Mouse (Mus musculus) central nervous system, embryonic 18 days (tissue): ENCODE results near the gene Prl7c1. TPM values are rescaled to one million over a fixed set of nuclear protein-coding genes. Genes with fewer than 3 reads are reported as not detected.

ENCODE experiments used
- polyA plus RNA-seq: library from polyadenylated mRNA; depleted of rRNA; stranded (reverse); fragments of >200 nt; gene quantifications from 2 replicates; pipeline ENCODE4 v1.2.3, GENCODE M21; 2012; rRNA removed

The Prl7c1 gene
- not detected in 2 replicates for polyA plus RNA-seq

DNA sequence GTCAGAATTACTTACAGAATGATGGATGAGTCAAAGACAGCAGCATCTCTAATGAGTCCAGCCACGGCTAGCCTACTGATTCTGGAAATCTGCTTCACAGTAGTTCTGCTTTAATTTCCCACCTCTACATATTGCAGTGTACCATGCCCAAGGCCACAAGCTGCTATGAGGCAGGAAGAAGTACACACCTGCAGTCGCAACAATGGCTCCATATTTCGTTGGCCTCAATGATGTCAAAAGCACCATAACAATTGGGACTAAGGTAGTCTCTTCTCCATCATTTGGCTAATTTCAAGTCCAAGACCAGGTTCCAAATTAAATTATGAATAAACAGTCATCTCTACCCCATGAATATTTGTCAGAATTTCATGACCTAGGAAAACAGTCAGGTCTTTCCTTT lies at the start of gene Prl7c1:
Prl7c1 (minus strand) TSS at position 101 of the 400 bp plus-strand sequence.

GRCm38 (mm10) chr13:27801354-27801753 lies 20.8 kb upstream of the Prl7c1 start, which contains the start of gene Prl2a1:
Gene Prl2a1, plus strand, starts transcription at chr13:27801654.

Other genes with a start within 250 kb of the Prl7c1 start
- gene Prl8a9, start 216.2 kb downstream of the Prl7c1 start, polyA plus RNA-seq, result not detected in 2 replicates
- gene Prl8a1, start 198.6 kb downstream of the Prl7c1 start, polyA plus RNA-seq, result not detected in 2 replicates
- gene Prl7b1, start 170.2 kb downstream of the Prl7c1 start, polyA plus RNA-seq, result not detected in 2 replicates
- not detected in 2 replicates for gene Prl7a1, start 138.3 kb downstream of the Prl7c1 start, polyA plus RNA-seq
- gene Prl7a2, start 112.8 kb downstream of the Prl7c1 start, polyA plus RNA-seq, result not detected in 2 replicates
- gene Prl7d1, start 64.1 kb downstream of the Prl7c1 start, polyA plus RNA-seq, result not detected in 2 replicates
- not detected in 2 replicates for gene Prl2a1, start 20.9 kb upstream of the Prl7c1 start, polyA plus RNA-seq
- not detected in 2 replicates for gene Prl2c1, start 68.5 kb upstream of the Prl7c1 start, polyA plus RNA-seq
- gene Prl4a1, start 235.4 kb upstream of the Prl7c1 start, polyA plus RNA-seq, result not detected in 2 replicates